Mouse (Mus musculus) liver, embryonic 14.5 days (tissue): ENCODE data around the gene Sc5d. TPM values are rescaled to one million over a fixed set of nuclear protein-coding genes. Genes with fewer than 3 reads are reported as not detected.

Experiments used
- ATAC-seq: fragments of 200-750 bp; cut with Nextera tagmentation; 2 replicates; pipeline ENCODE4 v1.8.0; 2017; ENCODE audit warnings: moderate number of reproducible peaks, mild to moderate bottlenecking, moderate library complexity; ENCODE audit not compliant: insufficient read depth
- DNase-seq, 3 experiments: peaks; one replicate each; pipeline ENCODE4 v3.0.0-alpha.2; 2012 to 2013; ENCODE audit warnings: low read depth in 3 of 3, low spot score in 3 of 3
- H3K27ac ChIP-seq: fragments of 300-500 bp; sonication (generic); 2 replicates; pipeline ENCODE4 v1.5.1; 2014; ENCODE audit warnings: moderate library complexity, mild to moderate bottlenecking, control low read depth, inconsistent platforms
- H3K27me3 ChIP-seq: fragments of 300-500 bp; sonication (generic); 2 replicates; pipeline ENCODE4 v1.6.1; 2014; ENCODE audit warnings: mild to moderate bottlenecking, low read length, moderate library complexity; ENCODE audit not compliant: control insufficient read depth, insufficient read depth
- H3K36me3 ChIP-seq: fragments of 300-500 bp; sonication (generic); replicated peaks from 2 replicates; pipeline ENCODE4 v1.6.1; 2014; ENCODE audit warnings: low read depth; ENCODE audit not compliant: control insufficient read depth, insufficient read depth
- H3K4me1 ChIP-seq, 2 experiments: fragments of 200-500 bp in 1 of 2; fragments of 300-500 bp in 1 of 2; sonication (generic) in 1 of 2; replicated peaks; 2 replicates each; pipeline ENCODE4 v1.6.1; 2012 to 2014; ENCODE audit warnings: antibody characterized with exemption in 1 of 2, inconsistent platforms in 1 of 2, low read length in 1 of 2; ENCODE audit not compliant: control insufficient read depth in 2 of 2, insufficient read depth in 2 of 2
- H3K4me2 ChIP-seq: fragments of 300-500 bp; sonication (generic); 2 replicates; pipeline ENCODE4 v1.6.1; 2014; ENCODE audit warnings: low read depth, mild to moderate bottlenecking, control low read depth, moderate library complexity
- H3K4me3 ChIP-seq, 2 experiments: fragments of 200-500 bp in 1 of 2; fragments of 300-500 bp in 1 of 2; sonication (generic) in 1 of 2; 2 replicates each; pipeline ENCODE4 v1.5.1; 2012 to 2014; ENCODE audit warnings: low read depth in 2 of 2, low read length in 2 of 2, mild to moderate bottlenecking in 2 of 2, control low read depth in 1 of 2, inconsistent platforms in 1 of 2, moderate library complexity in 1 of 2; ENCODE audit not compliant: insufficient read depth in 1 of 2
- H3K9ac ChIP-seq: fragments of 300-500 bp; sonication (generic); replicated peaks from 2 replicates; pipeline ENCODE4 v1.6.1; 2014; ENCODE audit warnings: mild to moderate bottlenecking, control low read depth, moderate library complexity
- H3K9me3 ChIP-seq: fragments of 300-500 bp; sonication (generic); 2 replicates; pipeline ENCODE4 v1.6.1; 2016; ENCODE audit warnings: low read length, mixed read lengths; ENCODE audit not compliant: control insufficient read depth
- CTCF ChIP-seq: IDR thresholded peaks from 2 replicates; pipeline ENCODE4 v1.5.1; 2016; ENCODE audit warnings: antibody characterized with exemption, low read depth, control low read depth
- EP300 ChIP-seq: IDR thresholded peaks from 2 replicates; pipeline ENCODE4 v1.6.1; 2016; ENCODE audit warnings: antibody characterized with exemption, low read depth
- WGBS: fragments of 180-500 bp; shearing (Covaris S2); extraction: QIAGEN DNeasy Blood & Tissue Kit; methylation state at CpG from one replicate; pipeline ENCODE4 v1.1.7; 2014; ENCODE audit not compliant: insufficient replicate concordance; 5-methylcytosine and 5-hydroxymethylcytosine counted together
- polyA plus RNA-seq, 2 experiments: library from polyadenylated mRNA; depleted of rRNA in 1 of 2; stranded (reverse) in 1 of 2; unstranded in 1 of 2; fragments of >200 nt; fragmentation: Nextera tagmentation in 1 of 2; extraction: Ambion mirVana in 1 of 2; gene quantifications; 2 replicates each; pipeline versions ENCODE4 v1.2.1 to v1.2.3; 2012 to 2014

Gene Sc5d
- 30.5 and 39.2 TPM in 2 replicates for polyA plus RNA-seq (2012; rRNA removed)
- 59.2 and 63.4 TPM in 2 replicates for polyA plus RNA-seq (2014; fragmentation: Nextera tagmentation; extraction: Ambion mirVana)

- H3K9me3 ChIP-seq, result no peaks in the 10 kb centered on the region
- peak; percentile 83 to 86 (median 85) for DNase-seq
- H3K4me3 ChIP-seq, result peak within 1 kb of the TSS; percentile 73 to 76
- peaks cover 4 to 5% of the 10 kb centered on the region in 2 experiments; a peak in 2 of 4 replicates for H3K4me1 ChIP-seq
- peak within 1 kb of the TSS; percentile 88 for H3K9ac ChIP-seq
- WGBS, result under 1% methylated on average over 49 of the region's 49 CpGs
- H3K36me3 ChIP-seq, result no peaks in the 10 kb centered on the region
- peak within 1 kb of the TSS; percentile 86 for H3K4me2 ChIP-seq
- H3K27me3 ChIP-seq, result no peaks in the 10 kb centered on the region
- TF ChIP-seq EP300 (no peak), CTCF (no peak)
- peak within 1 kb of the TSS; percentile 14; the same call in 1 of the 2 replicates for H3K27ac ChIP-seq
- ATAC-seq, result peak; percentile 100
These were observed at the start of gene Sc5d for GRCm38 (mm10) chr9:42264145-42264544. Gene Sc5d (minus strand): TSS chr9:42264256.

GRCm38 (mm10) chr9:42311311-42311710, 47.3 kb upstream of the Sc5d start:
- H3K4me3 ChIP-seq, result no peak overlapping the region
- H3K9ac ChIP-seq, result no peak overlapping the region
- no peaks in the 10 kb centered on the region for H3K36me3 ChIP-seq
- H3K4me1 ChIP-seq, result no peaks in the 10 kb centered on the region; a peak in 1 of 4 replicates
- WGBS, result 62% methylated on average over 3 of the region's 3 CpGs
- ATAC-seq, result no peak
- TF ChIP-seq EP300, result no peak
- TF ChIP-seq CTCF, result no peak
- DNase-seq, result no peak
- no peaks in the 10 kb centered on the region for H3K27me3 ChIP-seq
- no peak overlapping the region for H3K27ac ChIP-seq
- H3K4me2 ChIP-seq, result no peak overlapping the region
- no peaks in the 10 kb centered on the region for H3K9me3 ChIP-seq

- Histone ChIP-seq H3K27ac (no peak overlapping the region), H3K9ac (no peak overlapping the region), H3K4me1 (no peaks in the 10 kb centered on the region; a peak in 1 of 4 replicates), H3K36me3 (no peaks in the 10 kb centered on the region), H3K27me3 (no peaks in the 10 kb centered on the region), H3K4me2 (no peak overlapping the region), H3K9me3 (no peaks in the 10 kb centered on the region), H3K4me3 (no peak overlapping the region)
- no peak for ATAC-seq
- no peak for DNase-seq
- TF ChIP-seq EP300 (no peak), CTCF (no peak)
- 71% methylated on average over 4 of the region's 4 CpGs for whole genome bisulfite sequencing
These were observed 39.8 kb upstream of the Sc5d start for GRCm38 (mm10) chr9:42303894-42304293.

GRCm38 (mm10) chr9:42301082-42301633, 37.1 kb upstream of the Sc5d start:
- no peak for DNase-seq
- 59% methylated on average over 6 of the region's 6 CpGs for WGBS

GRCm38 (mm10) chr9:42296297-42296922, 32.4 kb upstream of the Sc5d start:
- H3K9me3 ChIP-seq, result no peaks in the 10 kb centered on the region
- H3K36me3 ChIP-seq, result no peaks in the 10 kb centered on the region
- no peak for TF ChIP-seq CTCF
- no peak overlapping the region for H3K4me2 ChIP-seq
- WGBS, result 68% methylated on average over 10 of the region's 10 CpGs
- no peak overlapping the region for H3K9ac ChIP-seq
- H3K27me3 ChIP-seq, result no peaks in the 10 kb centered on the region
- H3K4me1 ChIP-seq, result no peaks in the 10 kb centered on the region; a peak in 1 of 4 replicates
- no peak overlapping the region for H3K4me3 ChIP-seq
- no peak overlapping the region for H3K27ac ChIP-seq
- ATAC-seq (no peak), DNase-seq (no peak)

More at GRCm38 (mm10) chr9:42301082-42301633, 37.1 kb upstream of the Sc5d start:
- Histone ChIP-seq H3K27me3 (no peaks in the 10 kb centered on the region), H3K27ac (no peak overlapping the region), H3K4me1 (no peaks in the 10 kb centered on the region), H3K9me3 (no peaks in the 10 kb centered on the region), H3K9ac (no peak overlapping the region), H3K4me2 (no peak overlapping the region), H3K4me3 (no peak overlapping the region), H3K36me3 (no peaks in the 10 kb centered on the region)
- TF ChIP-seq EP300 (no peak), CTCF (no peak)
- no peak for ATAC-seq
